Mouse (Mus musculus): ENCODE results near the gene Rfpl4.

DNA sequence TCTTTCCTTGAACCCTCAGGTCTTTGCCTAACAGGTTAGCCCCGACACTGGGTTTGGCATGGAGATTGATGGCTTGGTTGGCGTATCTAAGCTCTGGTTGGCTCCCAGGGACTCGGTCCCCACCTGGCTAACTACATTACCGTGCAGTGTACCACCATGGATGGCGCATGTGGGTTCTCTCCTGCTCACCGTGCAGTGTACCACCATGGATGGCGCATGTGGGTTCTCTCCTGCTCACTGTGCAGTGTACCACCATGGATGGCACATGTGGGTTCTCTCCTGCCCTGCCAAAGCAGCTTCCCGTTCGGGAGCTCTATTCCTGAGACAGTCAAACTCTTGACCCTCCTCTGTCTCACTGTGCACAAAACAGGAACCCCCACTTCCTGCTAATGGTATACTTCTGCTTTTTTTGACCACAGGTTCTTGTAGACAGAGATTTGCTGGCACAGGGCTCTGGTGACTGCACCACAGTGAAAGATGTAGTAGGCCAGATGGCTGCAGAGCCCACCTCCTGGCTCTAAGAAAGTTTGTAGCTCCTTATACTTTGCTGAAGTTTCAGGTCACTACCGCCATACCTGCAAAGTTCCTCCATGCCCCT is 15.6 kb downstream of the Rfpl4 start:
- TF ChIP-seq CTCF (IDR thresholded peaks at IDR 0.05; ENCODE audit: low read depth, low read length) (no peak), POLR2A (IDR thresholded peaks at IDR 0.05; ENCODE audit: borderline replicate concordance, low read depth, low read length) (no peak)
